Mouse (Mus musculus) hindlimb bud, embryonic 11.5 days (tissue): ENCODE measurements around the gene Gng7.
"Not testable (repeated sequence)": the region's sequence is repeated elsewhere in the genome, so short reads cannot be mapped to it uniquely, and the experiment has no call there.

Experiments
- DNase-seq: peaks from one replicate; pipeline ENCODE4 v3.0.0-alpha.2; 2012; ENCODE audit warnings: low read depth, low spot score; ENCODE audit errors: extremely low spot score

Gng7 gene

GRCm38 (mm10) chr10:80996501-80996900, 18.2 kb downstream of the Gng7 start:
- no peak for DNase-seq

GRCm38 (mm10) chr10:80995091-80995632, 19.6 kb downstream of the Gng7 start:
- DNase-seq: peak; percentile 56

- DNase-seq: no peak
These were observed 20.1 kb downstream of the Gng7 start for GRCm38 (mm10) chr10:80994621-80995020.

GRCm38 (mm10) chr10:80993276-80993675, 21.5 kb downstream of the Gng7 start:
- no peak for DNase-seq

GRCm38 (mm10) chr10:80991945-80992344, 22.8 kb downstream of the Gng7 start:
- no peak for DNase-seq

- no peak for DNase-seq
These were observed 23.7 kb downstream of the Gng7 start for GRCm38 (mm10) chr10:80991007-80991406.

GRCm38 (mm10) chr10:80990406-80990805, 24.3 kb downstream of the Gng7 start:
- no peak for DNase-seq

- DNase-seq: not testable (repeated sequence)
These were observed 24.9 kb downstream of the Gng7 start for GRCm38 (mm10) chr10:80989854-80990253.

GRCm38 (mm10) chr10:80989446-80989845, 25.3 kb downstream of the Gng7 start:
- DNase-seq: no peak

- DNase-seq: peak; percentile 73
These were observed 26.9 kb downstream of the Gng7 start for GRCm38 (mm10) chr10:80987709-80988441.

- no peak for DNase-seq
These were observed 28.0 kb downstream of the Gng7 start for GRCm38 (mm10) chr10:80986754-80987153.

GRCm38 (mm10) chr10:80985970-80986701, 28.6 kb downstream of the Gng7 start:
- no peak for DNase-seq

- no peak for DNase-seq
These were observed 29.3 kb downstream of the Gng7 start for GRCm38 (mm10) chr10:80985241-80985969.

- DNase-seq: no peak
These were observed 30.5 kb downstream of the Gng7 start for GRCm38 (mm10) chr10:80984223-80984622.

- DNase-seq: no peak
These were observed 32.4 kb downstream of the Gng7 start for GRCm38 (mm10) chr10:80982381-80982780.

GRCm38 (mm10) chr10:80981564-80982112, 33.1 kb downstream of the Gng7 start:
- no peak for DNase-seq

- DNase-seq: no peak
These were observed 39.3 kb downstream of the Gng7 start for GRCm38 (mm10) chr10:80975478-80975877.

- no peak for DNase-seq
These were observed 41.0 kb downstream of the Gng7 start for GRCm38 (mm10) chr10:80973722-80974121.

- no peak for DNase-seq
These were observed 42.4 kb downstream of the Gng7 start for GRCm38 (mm10) chr10:80972071-80972987.

- DNase-seq: no peak
These were observed 43.2 kb downstream of the Gng7 start for GRCm38 (mm10) chr10:80971533-80971932.
